9 mouse cellular contexts compared by ENCODE assay signal in the genomic region with DNA sequence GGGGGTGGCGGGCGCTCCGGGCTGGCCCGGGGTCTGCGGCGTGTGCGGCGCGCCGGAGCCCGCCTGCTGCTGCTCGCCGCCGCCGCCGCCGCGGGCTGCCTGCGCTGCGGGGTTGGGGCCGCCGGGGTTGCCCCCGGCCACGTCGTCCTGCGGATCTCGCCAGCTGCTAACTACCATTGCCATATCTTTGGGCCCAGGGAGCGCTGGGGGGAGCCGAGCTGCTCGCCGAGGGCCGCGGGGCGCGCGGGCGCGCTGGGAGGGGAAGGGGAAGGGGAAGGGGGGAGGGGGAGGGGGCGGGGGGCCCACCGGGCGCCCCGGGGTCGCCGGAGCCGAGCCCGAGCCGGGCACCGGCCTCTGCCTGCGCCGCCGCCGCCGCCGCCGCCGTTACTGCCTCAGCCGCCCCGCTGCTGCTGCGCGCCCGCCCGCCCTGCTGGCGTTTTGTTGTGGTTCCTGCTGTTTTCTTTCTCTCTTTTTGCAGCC. TPM values are rescaled to one million over a fixed set of nuclear protein-coding genes. Genes with fewer than 3 reads are reported as not detected.
DNase-seq lines count a peak whose midpoint lies in the region; ATAC-seq and TF ChIP-seq lines count a peak whose summit lies in the region.
"Had no signal": no experiment of that assay in that cellular context is flagged by ENCODE, and none has a peak within 500 bp of the region (broad histone marks: within the 10 kb centered on the region; RNA-seq: fewer than 3 reads in every experiment).

No protein-coding gene starts in this region.

- TF ChIP-seq CTCF in gastrocnemius, adult 2 months (IDR thresholded peaks at IDR 0.05): no peak
- no peak for TF ChIP-seq CTCF in E14TG2a.4 (conservative IDR thresholded peaks at IDR 0.05; ENCODE audit: low read length)

- under 1% methylated on average over 31 of the region's 63 CpGs for WGBS in hindbrain, embryonic 14.5 days

- peaks cover 39% of the 10 kb centered on the region for H3K4me1 ChIP-seq in E14TG2a.4 (replicated peaks; ENCODE audit: low read depth, low read length)
- H3K4me1 ChIP-seq in hindbrain, embryonic 14.5 days (replicated peaks; ENCODE audit: control insufficient read depth, insufficient read depth, low read length): no peaks in the 10 kb centered on the region; the same call in 1 of the 2 replicates

- H3K27ac ChIP-seq in gastrocnemius, adult 2 months: peak overlapping the region; percentile 48
- H3K27ac ChIP-seq in hindbrain, embryonic 14.5 days: peak overlapping the region; percentile 100

- DNase-seq in gastrocnemius, adult 2 months: peak; percentile 38
- no peak for DNase-seq in gastrocnemius, adult 8-10 months (ENCODE audit: low spot score in 2 of 2)
- peak; percentile 77 for DNase-seq in embryo, embryonic 9.5 days (ENCODE audit: extremely low spot score)
- DNase-seq in hindbrain, embryonic 14.5 days (ENCODE audit: low spot score): no peak
- DNase-seq in lung, postnatal 10 days: peak; percentile 33
- DNase-seq in adipocyte (ENCODE audit: low spot score): no peak
- no peak for DNase-seq in urinary bladder, adult 2 months (ENCODE audit: low spot score)

- intact Hi-C loops in gastrocnemius, adult 2 months (cut with DNase I): no loop called here

- no peaks in the 10 kb centered on the region for H3K9me3 ChIP-seq in E14TG2a.4 (ENCODE audit: low read length)
- H3K9me3 ChIP-seq in hindbrain, embryonic 14.5 days (ENCODE audit: control insufficient read depth, low read length): no peaks in the 10 kb centered on the region

- ATAC-seq in hindbrain, embryonic 14.5 days (ENCODE audit: low FRiP score): no peak

- peak overlapping the region; percentile 100 for H3K9ac ChIP-seq in hindbrain, embryonic 14.5 days

- peaks cover 76% of the 10 kb centered on the region for H3K27me3 ChIP-seq in E14TG2a.4 (ENCODE audit: insufficient read depth, low read length)
- H3K27me3 ChIP-seq in hindbrain, embryonic 14.5 days (ENCODE audit: control insufficient read depth, insufficient read depth, low read length): no peaks in the 10 kb centered on the region
- H3K27me3 ChIP-seq: CH12.LX had no signal

- H3K4me3 ChIP-seq in gastrocnemius, adult 2 months: peak overlapping the region; percentile 77
- H3K4me3 ChIP-seq in E14TG2a.4 (replicated peaks; ENCODE audit: low read length): peak overlapping the region; percentile 73
- peak overlapping the region; percentile 99 for H3K4me3 ChIP-seq in hindbrain, embryonic 14.5 days (replicated peaks; ENCODE audit: low read length)

- H3K4me2 ChIP-seq in hindbrain, embryonic 14.5 days (replicated peaks): peak overlapping the region; percentile 90

- H3K36me3 ChIP-seq in E14TG2a.4 (ENCODE audit: insufficient read depth, low read length): no peaks in the 10 kb centered on the region
- peaks cover 16% of the 10 kb centered on the region for H3K36me3 ChIP-seq in hindbrain, embryonic 14.5 days (replicated peaks; ENCODE audit: control insufficient read depth, insufficient read depth)

RNA-seq across cellular contexts. Expression of a gene that starts 1.1 kb away (rescaled TPM):
- total RNA-seq in gastrocnemius, adult 2 months (2021): under 1 TPM; 0.41 to 0.56 TPM
- under 1 TPM; 0.15 to 0.36 (median 0.32) TPM for total RNA-seq in gastrocnemius, adult 8-10 months (2022)
- polyA plus RNA-seq in hindbrain, embryonic 14.5 days (2014; fragmentation: Nextera tagmentation; extraction: Ambion mirVana): 64.3 and 70.7 TPM in 2 replicates
- 15.6 and 19.4 TPM in 2 replicates for polyA plus RNA-seq in urinary bladder, adult 2 months (2012; rRNA removed)
- total RNA-seq: CH12.LX had no signal

Comparison
In these comparisons a context has a peak if more than half of its experiments do, and no peak if none do; other contexts are left out.
1. DNase-seq: peak in gastrocnemius, adult 2 months (single experiment), embryo, embryonic 9.5 days (single experiment) and lung, postnatal 10 days (single experiment); none in gastrocnemius, adult 8-10 months (0 of 2), hindbrain, embryonic 14.5 days (single experiment), adipocyte (single experiment) and urinary bladder, adult 2 months (single experiment).
2. Peak in every context shown above with its lines, with median percentiles within 50 percentile points of each other: H3K4me3 ChIP-seq.